Mouse (Mus musculus): ENCODE results near the gene Chst8. TPM values are rescaled to one million over a fixed set of nuclear protein-coding genes. Genes with fewer than 3 reads are reported as not detected.

Chst8 gene
- polyA plus RNA-seq, 1 experiment from 2014 or later: 11.0 TPM

- ATAC-seq (ENCODE audit: low FRiP score, low read depth): peak; percentile 59
These were observed 158.6 kb downstream of the Chst8 start for GRCm38 (mm10) chr7:34653731-34654440.

GRCm38 (mm10) chr7:34652751-34653502, 159.6 kb downstream of the Chst8 start:
- H3K36me3 ChIP-seq: peaks cover 8% of the 10 kb centered on the region
- H3K9me3 ChIP-seq: no peaks in the 10 kb centered on the region
- under 1% methylated on average over 48 of the region's 48 CpGs for WGBS
- H3K27ac ChIP-seq (replicated peaks): peak overlapping the region; percentile 99
- peaks cover 41% of the 10 kb centered on the region for H3K4me1 ChIP-seq (replicated peaks)
- no peaks in the 10 kb centered on the region for H3K27me3 ChIP-seq
- peak overlapping the region; percentile 85 for H3K4me2 ChIP-seq
- H3K4me3 ChIP-seq: peak overlapping the region; percentile 80
- H3K9ac ChIP-seq: peak overlapping the region; percentile 93
- no peak for ATAC-seq (ENCODE audit: low FRiP score, low read depth)

More at GRCm38 (mm10) chr7:34653731-34654440, 158.6 kb downstream of the Chst8 start:
- Histone ChIP-seq H3K36me3 (peaks cover 8% of the 10 kb centered on the region; the same call in 1 of the 2 replicates), H3K4me1 (replicated peaks) (peaks cover 41% of the 10 kb centered on the region), H3K9me3 (no peaks in the 10 kb centered on the region), H3K9ac (peak overlapping the region; percentile 93), H3K27ac (replicated peaks) (peak overlapping the region; percentile 99), H3K27me3 (no peaks in the 10 kb centered on the region), H3K4me3 (peak overlapping the region; percentile 80), H3K4me2 (peak overlapping the region; percentile 85)
- 1% methylated on average over 36 of the region's 64 CpGs for WGBS

- H3K27ac ChIP-seq (replicated peaks): peak overlapping the region; percentile 39; the same call in 1 of the 2 replicates
These were observed 161.1 kb downstream of the Chst8 start for GRCm38 (mm10) chr7:34651381-34651780.

GRCm38 (mm10) chr7:34647052-34647451, 165.5 kb downstream of the Chst8 start:
- no peak for ATAC-seq (ENCODE audit: low FRiP score, low read depth)
- no peak overlapping the region for H3K9ac ChIP-seq
- H3K27ac ChIP-seq (replicated peaks): no peak overlapping the region
- peaks cover 13% of the 10 kb centered on the region for H3K36me3 ChIP-seq
- H3K9me3 ChIP-seq: no peaks in the 10 kb centered on the region
- WGBS: 58% methylated on average over 9 of the region's 9 CpGs
- H3K27me3 ChIP-seq: no peaks in the 10 kb centered on the region
- H3K4me2 ChIP-seq: no peak overlapping the region
- no peak overlapping the region for H3K4me3 ChIP-seq
- peaks cover 38% of the 10 kb centered on the region for H3K4me1 ChIP-seq (replicated peaks)

More at GRCm38 (mm10) chr7:34651381-34651780, 161.1 kb downstream of the Chst8 start:
- Histone ChIP-seq H3K4me2 (peak overlapping the region; percentile 85), H3K9me3 (no peaks in the 10 kb centered on the region), H3K9ac (no peak overlapping the region; the same call in 1 of the 2 replicates), H3K36me3 (peaks cover 8% of the 10 kb centered on the region), H3K4me3 (peak overlapping the region; percentile 80), H3K4me1 (replicated peaks) (peaks cover 41% of the 10 kb centered on the region), H3K27me3 (no peaks in the 10 kb centered on the region)
- ATAC-seq (ENCODE audit: low FRiP score, low read depth): no peak
- 29% methylated on average over 2 of the region's 2 CpGs for WGBS

GRCm38 (mm10) chr7:34646144-34646795, 166.2 kb downstream of the Chst8 start:
- Histone ChIP-seq H3K4me3 (no peak overlapping the region), H3K9me3 (no peaks in the 10 kb centered on the region), H3K4me1 (replicated peaks) (peaks cover 30% of the 10 kb centered on the region), H3K4me2 (no peak overlapping the region), H3K27me3 (no peaks in the 10 kb centered on the region), H3K9ac (no peak overlapping the region), H3K27ac (replicated peaks) (no peak overlapping the region), H3K36me3 (peaks cover 14% of the 10 kb centered on the region)
- no peak for ATAC-seq (ENCODE audit: low FRiP score, low read depth)
- 84% methylated on average over 12 of the region's 12 CpGs for WGBS

GRCm38 (mm10) chr7:34645623-34646022, 166.9 kb downstream of the Chst8 start:
- Histone ChIP-seq H3K9ac (no peak overlapping the region), H3K4me3 (no peak overlapping the region), H3K4me1 (replicated peaks) (peaks cover 27% of the 10 kb centered on the region), H3K36me3 (peaks cover 19% of the 10 kb centered on the region), H3K9me3 (no peaks in the 10 kb centered on the region), H3K4me2 (no peak overlapping the region), H3K27me3 (no peaks in the 10 kb centered on the region), H3K27ac (replicated peaks) (no peak overlapping the region)
- WGBS: 86% methylated on average over 2 of the region's 2 CpGs
- ATAC-seq (ENCODE audit: low FRiP score, low read depth): no peak

GRCm38 (mm10) chr7:34644591-34644990, 167.9 kb downstream of the Chst8 start:
- Histone ChIP-seq H3K9me3 (no peaks in the 10 kb centered on the region), H3K4me2 (no peak overlapping the region), H3K27ac (replicated peaks) (no peak overlapping the region), H3K36me3 (peaks cover 18% of the 10 kb centered on the region), H3K9ac (no peak overlapping the region), H3K27me3 (no peaks in the 10 kb centered on the region), H3K4me1 (replicated peaks) (peaks cover 21% of the 10 kb centered on the region), H3K4me3 (no peak overlapping the region)
- 50% methylated on average over 18 of the region's 18 CpGs for WGBS
- no peak for ATAC-seq (ENCODE audit: low FRiP score, low read depth)

GRCm38 (mm10) chr7:34643329-34643728, 169.2 kb downstream of the Chst8 start:
- H3K9me3 ChIP-seq: no peaks in the 10 kb centered on the region
- ATAC-seq (ENCODE audit: low FRiP score, low read depth): no peak
- H3K4me2 ChIP-seq: no peak overlapping the region
- peaks cover 14% of the 10 kb centered on the region for H3K4me1 ChIP-seq (replicated peaks)
- 86% methylated on average over 6 of the region's 6 CpGs for WGBS
- H3K9ac ChIP-seq: no peak overlapping the region
- peaks cover 24% of the 10 kb centered on the region for H3K36me3 ChIP-seq
- no peak overlapping the region for H3K27ac ChIP-seq (replicated peaks)
- H3K4me3 ChIP-seq: no peak overlapping the region
- H3K27me3 ChIP-seq: no peaks in the 10 kb centered on the region

- 85% methylated on average over 13 of the region's 13 CpGs for WGBS
- Histone ChIP-seq H3K27ac (replicated peaks) (no peak overlapping the region), H3K4me1 (replicated peaks) (peaks cover 14% of the 10 kb centered on the region)
These were observed 170.5 kb downstream of the Chst8 start for GRCm38 (mm10) chr7:34641968-34642367.

GRCm38 (mm10) chr7:34639798-34640197, 172.7 kb downstream of the Chst8 start:
- Histone ChIP-seq H3K27ac (replicated peaks) (no peak overlapping the region), H3K9ac (no peak overlapping the region), H3K27me3 (no peaks in the 10 kb centered on the region), H3K36me3 (peaks cover 24% of the 10 kb centered on the region), H3K9me3 (no peaks in the 10 kb centered on the region), H3K4me1 (replicated peaks) (peaks cover 3% of the 10 kb centered on the region), H3K4me2 (no peak overlapping the region), H3K4me3 (no peak overlapping the region)
- 88% methylated on average over 11 of the region's 11 CpGs for WGBS
- ATAC-seq (ENCODE audit: low FRiP score, low read depth): no peak

More at GRCm38 (mm10) chr7:34641968-34642367, 170.5 kb downstream of the Chst8 start:
- no peak overlapping the region for H3K4me3 ChIP-seq
- H3K9ac ChIP-seq: no peak overlapping the region
- H3K9me3 ChIP-seq: no peaks in the 10 kb centered on the region
- no peak overlapping the region for H3K4me2 ChIP-seq
- H3K36me3 ChIP-seq: peaks cover 24% of the 10 kb centered on the region
- H3K27me3 ChIP-seq: no peaks in the 10 kb centered on the region
- no peak for ATAC-seq (ENCODE audit: low FRiP score, low read depth)

- WGBS: 69% methylated on average over 4 of the region's 4 CpGs
- Histone ChIP-seq H3K4me2 (no peak overlapping the region), H3K27ac (replicated peaks) (no peak overlapping the region), H3K27me3 (no peaks in the 10 kb centered on the region), H3K9ac (no peak overlapping the region), H3K36me3 (peaks cover 19% of the 10 kb centered on the region), H3K9me3 (no peaks in the 10 kb centered on the region), H3K4me3 (no peak overlapping the region), H3K4me1 (replicated peaks) (no peaks in the 10 kb centered on the region)
- no peak for ATAC-seq (ENCODE audit: low FRiP score, low read depth)
These were observed 175.8 kb downstream of the Chst8 start for GRCm38 (mm10) chr7:34636661-34637060.

Data from hindbrain, embryonic 15.5 days (tissue).